ENCODE assay signal across 9 mouse cellular contexts in genomic region chr14:31564452-31565179, GRCm38 (mm10). TPM values are rescaled to one million over a fixed set of nuclear protein-coding genes. Genes with fewer than 3 reads are reported as not detected.
A peak's percentile ranks its signal among the peaks of the same experiment; 100 is the strongest.
DNase-seq lines count a peak whose midpoint lies in the region; ATAC-seq and TF ChIP-seq lines count a peak whose summit lies in the region.
"Had no signal": no experiment of that assay in that cellular context is flagged by ENCODE, and none has a peak within 500 bp of the region (broad histone marks: within the 10 kb centered on the region; RNA-seq: fewer than 3 reads in every experiment).

No protein-coding gene starts in this region.

- DNase-seq in MN1 (ENCODE audit: low spot score), result peak; percentile 95
- peak; percentile 38 for DNase-seq in adrenal gland, postnatal 25 days
- peak; percentile 54 to 67 for DNase-seq in kidney, postnatal 25 days
- DNase-seq in skeletal muscle tissue, adult 2 months (ENCODE audit: low read depth, low spot score), result peak; percentile 24
- no peak for DNase-seq in forebrain, postnatal 0 days
- DNase-seq in frontal cortex, postnatal 25 days (ENCODE audit: low spot score in 2 of 2), result no peak

- H3K4me1 ChIP-seq in heart, embryonic 13.5 days, result peaks cover 67% of the 10 kb centered on the region
- no peaks in the 10 kb centered on the region for H3K4me1 ChIP-seq in forebrain, postnatal 0 days (ENCODE audit: insufficient read depth)

- TF ChIP-seq CTCF in forebrain, postnatal 0 days (IDR thresholded peaks at IDR 0.05; ENCODE audit: low read depth), result no peak

- no peak overlapping the region for H3K4me3 ChIP-seq in heart, embryonic 13.5 days
- no peak overlapping the region for H3K4me3 ChIP-seq in forebrain, postnatal 0 days (ENCODE audit: low read depth, low read length)

- H3K27ac ChIP-seq in heart, embryonic 13.5 days (replicated peaks), result peak overlapping the region; percentile 78
- no peak overlapping the region for H3K27ac ChIP-seq in forebrain, postnatal 0 days (ENCODE audit: low read depth, low read length)

- no peak for ATAC-seq in heart, embryonic 13.5 days (ENCODE audit: extremely low read depth, insufficient number of reproducible peaks, low FRiP score, low TSS enrichment)
- no peak for ATAC-seq in forebrain, postnatal 0 days
- no peak for ATAC-seq in erythroid progenitor cell, adult 5-6 weeks (replicated peaks; ENCODE audit: low FRiP score, poor library complexity, severe bottlenecking)

- no peaks in the 10 kb centered on the region for H3K36me3 ChIP-seq in heart, embryonic 13.5 days
- H3K36me3 ChIP-seq in forebrain, postnatal 0 days (ENCODE audit: insufficient read depth), result no peaks in the 10 kb centered on the region

- 11% methylated on average over 6 of the region's 6 CpGs for WGBS in heart, embryonic 13.5 days
- WGBS in forebrain, postnatal 0 days, result 28% methylated on average over 6 of the region's 6 CpGs

- no peaks in the 10 kb centered on the region for H3K9me3 ChIP-seq in heart, embryonic 13.5 days
- no peaks in the 10 kb centered on the region for H3K9me3 ChIP-seq in forebrain, postnatal 0 days (ENCODE audit: low read length)

- peaks cover 4% of the 10 kb centered on the region; the same call in 1 of the 2 replicates for H3K27me3 ChIP-seq in heart, embryonic 13.5 days (replicated peaks)
- H3K27me3 ChIP-seq in forebrain, postnatal 0 days (ENCODE audit: insufficient read depth, low read length), result no peaks in the 10 kb centered on the region

- peak overlapping the region; percentile 33; the same call in 1 of the 2 replicates for H3K9ac ChIP-seq in heart, embryonic 13.5 days
- H3K9ac ChIP-seq in forebrain, postnatal 0 days, result no peak overlapping the region

- H3K4me2 ChIP-seq in heart, embryonic 13.5 days, result peak overlapping the region; percentile 13; the same call in 1 of the 2 replicates
- no peak overlapping the region for H3K4me2 ChIP-seq in forebrain, postnatal 0 days (ENCODE audit: low read depth)

RNA-seq across cellular contexts. Expression of gene Colq, which starts 26.5 kb away (rescaled TPM):
- total RNA-seq in adrenal gland, postnatal 25 days (2021), result not detected in 2 replicates
- polyA plus RNA-seq in heart, embryonic 13.5 days (2015; fragmentation: Nextera tagmentation; extraction: Ambion mirVana), result 8.1 and 8.3 TPM in 2 replicates
- total RNA-seq in forebrain, postnatal 0 days (2014; rRNA removed), result 0.43 TPM in 1 of 2 replicates, not detected in the other
- 0.13 TPM in 1 of 2 replicates, not detected in the other for polyA plus RNA-seq in forebrain, postnatal 0 days (2015; fragmentation: Nextera tagmentation; extraction: Ambion mirVana)
- not detected in 2 replicates for total RNA-seq in erythroid progenitor cell, adult 5-6 weeks (2015; ENCODE audit: low replicate concordance)
- 0.26 TPM in 1 of 2 replicates, not detected in the other for total RNA-seq in erythroid progenitor cell, adult 5-6 weeks (2017; ENCODE audit: low replicate concordance)
- total RNA-seq: adrenal gland, adult 18-20 months had no signal

Comparison
In these comparisons a context has a peak if more than half of its experiments do, and no peak if none do; other contexts are left out.
1. DNase-seq: peak in MN1 (single experiment), adrenal gland, postnatal 25 days (single experiment), kidney, postnatal 25 days (2 of 2) and skeletal muscle tissue, adult 2 months (single experiment); none in forebrain, postnatal 0 days (single experiment) and frontal cortex, postnatal 25 days (0 of 2).